In genomic region chr2:143546412-143547211, GRCm38 (mm10) we compare ENCODE assay signal across 8 mouse cellular contexts. TPM values are rescaled to one million over a fixed set of nuclear protein-coding genes. Genes with fewer than 3 reads are reported as not detected.
DNase-seq lines count a peak whose midpoint lies in the region; ATAC-seq and TF ChIP-seq lines count a peak whose summit lies in the region.

No protein-coding gene starts in this region.

- peak; percentile 51 to 66 for DNase-seq in cerebellum, adult 2 months
- DNase-seq in cerebellum, adult 11-12 months: no peak
- DNase-seq in right cerebral cortex, postnatal 10 days (ENCODE audit: low spot score in 2 of 2): peak; percentile 52 to 53
- DNase-seq in right cerebral cortex, postnatal 25 days: no peak
- peak; percentile 16 for DNase-seq in heart, postnatal 4 days
- no peak for DNase-seq in spleen, postnatal 4 days (ENCODE audit: low spot score in 2 of 2)

- H3K27me3 ChIP-seq in cerebellum, adult 2 months (ENCODE audit: control insufficient read depth, insufficient read depth, low read length): no peaks in the 10 kb centered on the region
- peaks cover 62% of the 10 kb centered on the region for H3K27me3 ChIP-seq in limb, embryonic 15.5 days
- peaks cover 38% of the 10 kb centered on the region for H3K27me3 ChIP-seq in stomach, embryonic 15.5 days (replicated peaks)

- no peaks in the 10 kb centered on the region for H3K36me3 ChIP-seq in limb, embryonic 15.5 days
- H3K36me3 ChIP-seq in stomach, embryonic 15.5 days: no peaks in the 10 kb centered on the region

- H3K4me3 ChIP-seq in cerebellum, adult 2 months (replicated peaks; ENCODE audit: insufficient read depth, low read depth, low read length): peak overlapping the region; percentile 96
- peak overlapping the region; percentile 45 for H3K4me3 ChIP-seq in limb, embryonic 15.5 days
- H3K4me3 ChIP-seq in stomach, embryonic 15.5 days (replicated peaks): peak overlapping the region; percentile 45

- no peak overlapping the region for H3K9ac ChIP-seq in limb, embryonic 15.5 days
- H3K9ac ChIP-seq in stomach, embryonic 15.5 days: no peak overlapping the region

- no peak for TF ChIP-seq POLR2A in cerebellum, adult 2 months (IDR thresholded peaks at IDR 0.05; ENCODE audit: borderline replicate concordance, insufficient read depth, low read length)

- ATAC-seq in limb, embryonic 15.5 days (ENCODE audit: insufficient number of reproducible peaks, low FRiP score, low TSS enrichment, low read depth): no peak
- no peak for ATAC-seq in stomach, embryonic 15.5 days (ENCODE audit: insufficient read depth, low FRiP score, low read depth)

- TF ChIP-seq CTCF in cerebellum, adult 2 months (IDR thresholded peaks at IDR 0.05; ENCODE audit: borderline replicate concordance, insufficient read depth, low read depth, low read length): no peak

- H3K27ac ChIP-seq in cerebellum, adult 2 months (ENCODE audit: insufficient read depth, low read length): peak overlapping the region; percentile 49
- H3K27ac ChIP-seq in limb, embryonic 15.5 days: no peak overlapping the region
- no peak overlapping the region for H3K27ac ChIP-seq in stomach, embryonic 15.5 days

- peaks cover 4% of the 10 kb centered on the region; the same call in 1 of the 2 replicates for H3K4me1 ChIP-seq in cerebellum, adult 2 months (ENCODE audit: control insufficient read depth, insufficient read depth, low read length)
- H3K4me1 ChIP-seq in limb, embryonic 15.5 days: peaks cover 14% of the 10 kb centered on the region
- H3K4me1 ChIP-seq in stomach, embryonic 15.5 days: peaks cover 12% of the 10 kb centered on the region; the same call in 1 of the 2 replicates

- H3K9me3 ChIP-seq in limb, embryonic 15.5 days: no peaks in the 10 kb centered on the region
- no peaks in the 10 kb centered on the region for H3K9me3 ChIP-seq in stomach, embryonic 15.5 days

- under 1% methylated on average over 33 of the region's 33 CpGs for WGBS in cerebellum, adult 2 months
- WGBS in limb, embryonic 15.5 days: under 1% methylated on average over 33 of the region's 33 CpGs
- WGBS in stomach, embryonic 15.5 days: 2% methylated on average over 33 of the region's 33 CpGs

- H3K4me2 ChIP-seq in limb, embryonic 15.5 days: peak overlapping the region; percentile 80
- peak overlapping the region; percentile 79 for H3K4me2 ChIP-seq in stomach, embryonic 15.5 days

RNA-seq across cellular contexts. Expression of gene Pcsk2, which starts 0.7 kb away (rescaled TPM):
- 69.5 and 70.5 TPM in 2 replicates for polyA plus RNA-seq in cerebellum, adult 2 months (2012; rRNA removed)
- under 1 TPM in 1 of 2 experiments, not detected in 1; 0.05 TPM for total RNA-seq in heart, postnatal 4 days (2021)
- polyA plus RNA-seq in limb, embryonic 15.5 days (2015; fragmentation: Nextera tagmentation; extraction: Ambion mirVana): 0.73 and 1.6 TPM in 2 replicates
- 3.1 and 4.3 TPM in 2 replicates for polyA plus RNA-seq in stomach, embryonic 15.5 days (2015; fragmentation: Nextera tagmentation; extraction: Ambion mirVana)

Comparison
In these comparisons a context has a peak if more than half of its experiments do, and no peak if none do; other contexts are left out.
1. DNase-seq: peak in cerebellum, adult 2 months (2 of 2), right cerebral cortex, postnatal 10 days (2 of 2) and heart, postnatal 4 days (single experiment); none in cerebellum, adult 11-12 months (single experiment), right cerebral cortex, postnatal 25 days (single experiment) and spleen, postnatal 4 days (0 of 2).
2. H3K4me3 ChIP-seq: peak in every context shown above with its lines; median percentile 96 in cerebellum, adult 2 months; 45 in limb, embryonic 15.5 days; 45 in stomach, embryonic 15.5 days.
3. RNA of gene Pcsk2, which starts 0.7 kb away (polyA plus RNA-seq): 69.5 to 70.5 TPM in cerebellum, adult 2 months; 3.1 to 4.3 TPM in stomach, embryonic 15.5 days and 0.73 to 1.6 TPM in limb, embryonic 15.5 days; every median in the first group is over 10 times any median in the second.